Mouse (Mus musculus) lung, postnatal 0 days (tissue): ENCODE results near the gene Gm10142. TPM values are rescaled to one million over a fixed set of nuclear protein-coding genes. Genes with fewer than 3 reads are reported as not detected.
"Not testable (repeated sequence)": the region's sequence is repeated elsewhere in the genome, so short reads cannot be mapped to it uniquely, and the experiment has no call there.

Experiments
- ATAC-seq: fragments of 200-750 bp; cut with Nextera tagmentation; 2 replicates; pipeline ENCODE4 v1.8.0; 2017; ENCODE audit warnings: moderate library complexity
- DNase-seq: peaks from one replicate; pipeline ENCODE4 v3.0.0-alpha.2; 2016; ENCODE audit warnings: low spot score
- H3K27ac ChIP-seq: fragments of 300-500 bp; sonication (generic); 2 replicates; pipeline ENCODE4 v1.5.1; 2014; ENCODE audit warnings: antibody characterized with exemption, mild to moderate bottlenecking, low read length, mixed read lengths
- H3K27me3 ChIP-seq: fragments of 300-500 bp; sonication (generic); replicated peaks from 2 replicates; pipeline ENCODE4 v1.6.1; 2014; ENCODE audit warnings: low read length, mixed read lengths; ENCODE audit not compliant: insufficient read depth
- H3K36me3 ChIP-seq: fragments of 300-500 bp; sonication (generic); 2 replicates; pipeline ENCODE4 v1.6.1; 2014; ENCODE audit warnings: low read length, mixed read lengths; ENCODE audit not compliant: insufficient read depth
- H3K4me1 ChIP-seq: fragments of 300-500 bp; sonication (generic); 2 replicates; pipeline ENCODE4 v1.6.1; 2014; ENCODE audit warnings: antibody characterized with exemption, low read depth, low read length, mixed read lengths; ENCODE audit not compliant: insufficient read depth
- H3K4me2 ChIP-seq: fragments of 300-500 bp; sonication (generic); replicated peaks from 2 replicates; pipeline ENCODE4 v1.6.1; 2014; ENCODE audit warnings: low read depth, mild to moderate bottlenecking, low read length, moderate library complexity, mixed read lengths
- H3K4me3 ChIP-seq: fragments of 300-500 bp; sonication (generic); 2 replicates; pipeline ENCODE4 v1.5.1; 2014; ENCODE audit warnings: low read depth, low read length
- H3K9ac ChIP-seq: fragments of 300-500 bp; sonication (generic); replicated peaks from 2 replicates; pipeline ENCODE4 v1.6.1; 2014; ENCODE audit warnings: low read depth, mild to moderate bottlenecking
- H3K9me3 ChIP-seq: fragments of 300-500 bp; sonication (generic); 2 replicates; pipeline ENCODE4 v1.6.1; 2016; ENCODE audit warnings: low read length, mixed read lengths
- CTCF ChIP-seq: IDR thresholded peaks from 2 replicates; pipeline ENCODE4 v1.5.1; 2016; ENCODE audit warnings: antibody characterized with exemption, mild to moderate bottlenecking
- EP300 ChIP-seq: IDR thresholded peaks from 2 replicates; pipeline ENCODE4 v1.6.1; 2016; ENCODE audit warnings: antibody characterized with exemption, mild to moderate bottlenecking, control low read depth
- WGBS: fragments of 180-500 bp; shearing (Covaris S2); extraction: QIAGEN DNeasy Blood & Tissue Kit; methylation state at CpG from one replicate; pipeline ENCODE4 v1.1.7; 2014; 5-methylcytosine and 5-hydroxymethylcytosine counted together
- polyA plus RNA-seq: library from polyadenylated mRNA; unstranded; fragments of >200 nt; fragmentation: Nextera tagmentation; extraction: Ambion mirVana; gene quantifications from 2 replicates; pipeline ENCODE4 v1.2.1, GENCODE M21; 2015

Gm10142 gene
- polyA plus RNA-seq, 1 experiment from 2014 or later, result not detected

- not testable (repeated sequence) for H3K9ac ChIP-seq, H3K9me3 ChIP-seq, H3K4me3 ChIP-seq, H3K27me3 ChIP-seq, H3K4me1 ChIP-seq, H3K36me3 ChIP-seq, H3K27ac ChIP-seq, ATAC-seq, DNase-seq, H3K4me2 ChIP-seq
- WGBS, result 64% methylated on average over 3 of the region's 3 CpGs
- peak; percentile 27 for TF ChIP-seq CTCF
These were observed 36.7 kb downstream of the Gm10142 start for GRCm38 (mm10) chr10:77752312-77752711.

GRCm38 (mm10) chr10:77753448-77753847, 37.8 kb downstream of the Gm10142 start:
- no peak overlapping the region for H3K4me3 ChIP-seq
- no peak overlapping the region for H3K9ac ChIP-seq
- H3K9me3 ChIP-seq, result no peaks in the 10 kb centered on the region
- ATAC-seq (no peak), DNase-seq (no peak)
- H3K27me3 ChIP-seq, result no peaks in the 10 kb centered on the region
- no peak overlapping the region for H3K4me2 ChIP-seq
- H3K27ac ChIP-seq, result no peak overlapping the region
- peak; percentile 28; the same call in 1 of the 2 replicates for TF ChIP-seq CTCF
- TF ChIP-seq EP300, result no peak
- no peaks in the 10 kb centered on the region for H3K36me3 ChIP-seq
- H3K4me1 ChIP-seq, result no peaks in the 10 kb centered on the region

GRCm38 (mm10) chr10:77759582-77759981, 44.0 kb downstream of the Gm10142 start, which contains the start of gene Gm3233:
Gene Gm3233, minus strand, starts transcription at chr10:77759682.
- H3K9ac ChIP-seq, H3K36me3 ChIP-seq, H3K9me3 ChIP-seq, H3K27ac ChIP-seq, H3K4me3 ChIP-seq, H3K4me2 ChIP-seq, H3K27me3 ChIP-seq, ATAC-seq, DNase-seq, H3K4me1 ChIP-seq: not testable (repeated sequence)
- no CpG with 5 or more reads among the region's 1 CpGs for WGBS

Other genes starting within 250 kb of the Gm10142 start
- 26.8 and 27.2 TPM in 2 replicates for gene Fam207a, start 200.0 kb upstream of the Gm10142 start, polyA plus RNA-seq
- gene Itgb2, start 185.6 kb upstream of the Gm10142 start, polyA plus RNA-seq, result 19.1 and 21.1 TPM in 2 replicates
- gene Pttg1ip, start 134.1 kb upstream of the Gm10142 start, polyA plus RNA-seq, result 189 and 207 TPM in 2 replicates
- gene Sumo3, start 109.7 kb upstream of the Gm10142 start, polyA plus RNA-seq, result 185 and 209 TPM in 2 replicates
- 4.9 and 6.4 TPM in 2 replicates for gene Gm49325, start 109.6 kb upstream of the Gm10142 start, polyA plus RNA-seq
- gene Ube2g2, start 93.5 kb upstream of the Gm10142 start, polyA plus RNA-seq, result 59.8 and 65.6 TPM in 2 replicates
- 0.12 and 0.13 TPM in 2 replicates for gene Tspear, start 29.2 kb upstream of the Gm10142 start, polyA plus RNA-seq
- gene Gm19402, start 25.1 kb upstream of the Gm10142 start, polyA plus RNA-seq, result not detected in 2 replicates
- not detected in 2 replicates for gene Gm9508, start 18.6 kb upstream of the Gm10142 start, polyA plus RNA-seq
- gene Gm10272, start 9.2 kb upstream of the Gm10142 start, polyA plus RNA-seq, result not detected in 2 replicates
- gene Gm10024, start 4.3 kb upstream of the Gm10142 start, polyA plus RNA-seq, result not detected in 2 replicates
- gene Krtap12-1, start 4.8 kb downstream of the Gm10142 start, polyA plus RNA-seq, result not detected in 2 replicates
- gene Gm10100, start 10.7 kb downstream of the Gm10142 start, polyA plus RNA-seq, result not detected in 2 replicates
- gene Gm18596, start 26.8 kb downstream of the Gm10142 start, polyA plus RNA-seq, result not detected in 2 replicates
- not detected in 2 replicates for gene Gm9736, start 35.5 kb downstream of the Gm10142 start, polyA plus RNA-seq
- gene Gm3233, start 43.9 kb downstream of the Gm10142 start, polyA plus RNA-seq, result not detected in 2 replicates
- gene Gm3238, start 55.5 kb downstream of the Gm10142 start, polyA plus RNA-seq, result not detected in 2 replicates
- not detected in 2 replicates for gene Gm7138, start 61.1 kb downstream of the Gm10142 start, polyA plus RNA-seq
- not detected in 2 replicates for gene Gm3250, start 66.7 kb downstream of the Gm10142 start, polyA plus RNA-seq
- gene Gm7137, start 72.4 kb downstream of the Gm10142 start, polyA plus RNA-seq, result not detected in 2 replicates
- gene Gm9639, start 79.3 kb downstream of the Gm10142 start, polyA plus RNA-seq, result not detected in 2 replicates
- not detected in 2 replicates for gene Gm19668, start 83.3 kb downstream of the Gm10142 start, polyA plus RNA-seq
- not detected in 2 replicates for gene Gm9507, start 96.0 kb downstream of the Gm10142 start, polyA plus RNA-seq
- gene Gm2696, start 98.9 kb downstream of the Gm10142 start, polyA plus RNA-seq, result not detected in 2 replicates
- gene Krtap10-4, start 111.3 kb downstream of the Gm10142 start, polyA plus RNA-seq, result not detected in 2 replicates
- not detected in 2 replicates for gene Krtap10-10, start 120.1 kb downstream of the Gm10142 start, polyA plus RNA-seq
- not detected in 2 replicates for gene Gm36176, start 131.0 kb downstream of the Gm10142 start, polyA plus RNA-seq
- not detected in 2 replicates for gene Gm10318, start 137.1 kb downstream of the Gm10142 start, polyA plus RNA-seq
- gene Gm3285, start 146.2 kb downstream of the Gm10142 start, polyA plus RNA-seq, result not detected in 2 replicates
- 1.2 and 1.6 TPM in 2 replicates for gene Lrrc3, start 186.7 kb downstream of the Gm10142 start, polyA plus RNA-seq